Mouse (Mus musculus): ENCODE measurements around the gene Cysrt1. TPM values are rescaled to one million over a fixed set of nuclear protein-coding genes. Genes with fewer than 3 reads are reported as not detected.
A peak's percentile ranks its signal among the peaks of the same experiment; 100 is the strongest.

Gene Cysrt1
- polyA plus RNA-seq, 1 experiment from 2014 or later, result 0.49 TPM

DNA sequence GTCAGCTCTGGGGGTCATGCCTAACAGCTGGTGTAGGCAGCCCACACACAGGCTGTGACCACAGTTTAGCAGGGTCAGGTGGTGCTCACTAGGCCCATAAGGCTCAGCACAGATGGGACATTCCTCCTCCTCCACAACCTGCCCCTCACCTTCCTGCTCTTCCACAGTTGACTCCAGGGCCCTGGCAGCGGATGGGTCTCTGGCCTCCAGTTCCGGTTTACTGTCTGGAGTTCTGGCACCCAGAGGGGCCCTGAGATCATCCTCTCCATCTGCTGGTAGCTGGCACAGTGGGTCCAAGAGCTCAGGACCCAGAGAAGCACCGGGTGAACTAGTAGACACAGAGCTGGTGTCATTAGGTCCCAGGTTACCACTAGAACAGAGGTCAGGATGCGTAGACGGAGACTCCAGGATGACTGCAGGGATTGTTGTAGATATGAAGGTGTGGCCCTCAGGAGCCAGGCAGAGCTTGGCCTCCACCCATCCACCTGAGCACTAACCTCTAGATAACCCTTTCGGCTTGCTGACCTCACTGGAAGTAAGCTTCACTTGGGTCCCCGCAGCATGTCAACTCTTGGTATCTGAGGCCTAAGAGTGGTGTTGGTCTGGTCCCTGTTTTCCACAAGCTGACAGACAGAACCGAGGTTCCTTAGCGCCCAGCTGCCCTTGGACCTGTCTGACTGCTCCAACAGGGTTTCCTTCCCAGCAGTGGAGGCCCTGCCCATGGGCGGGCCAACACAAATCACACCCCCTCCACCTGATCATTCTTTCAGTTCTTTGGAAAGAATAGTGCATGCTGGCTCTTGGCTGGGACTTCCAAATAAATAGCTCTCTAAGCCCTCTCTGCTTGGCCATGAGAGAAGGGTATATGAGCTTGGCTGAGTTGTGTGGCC lies 4.2 kb upstream of the Cysrt1 start, which contains the start of gene AL732309.1:
Gene AL732309.1, minus strand, starts transcription at position 681 of the 890 bp plus-strand sequence.
- 80% methylated on average over 10 of the region's 10 CpGs for WGBS
- H3K36me3 ChIP-seq (ENCODE audit: control insufficient read depth, insufficient read depth, low read length), result peaks cover 20% of the 10 kb centered on the region
- 0 out of 2 replicates have a peak, but pooled peaks cover 9% of the 10 kb centered on the region for H3K27me3 ChIP-seq (ENCODE audit: control insufficient read depth, insufficient read depth, low read length)
- H3K4me2 ChIP-seq (replicated peaks; ENCODE audit: low read depth, low read length), result no peak within 1 kb of the TSS
- peaks cover 5% of the 10 kb centered on the region; the same call in 1 of the 2 replicates for H3K4me1 ChIP-seq (ENCODE audit: control insufficient read depth, insufficient read depth, low read length)
- no peak for ATAC-seq (ENCODE audit: insufficient number of reproducible peaks, insufficient read depth, low FRiP score, low read depth)
- no peaks in the 10 kb centered on the region for H3K9me3 ChIP-seq (ENCODE audit: control insufficient read depth, low read depth, low read length)
- no peak within 1 kb of the TSS for H3K9ac ChIP-seq (replicated peaks; ENCODE audit: low read depth, low read length)
- no peak within 1 kb of the TSS for H3K4me3 ChIP-seq (ENCODE audit: low read depth, low read length)
- no peak within 1 kb of the TSS for H3K27ac ChIP-seq (ENCODE audit: low read length)

DNA sequence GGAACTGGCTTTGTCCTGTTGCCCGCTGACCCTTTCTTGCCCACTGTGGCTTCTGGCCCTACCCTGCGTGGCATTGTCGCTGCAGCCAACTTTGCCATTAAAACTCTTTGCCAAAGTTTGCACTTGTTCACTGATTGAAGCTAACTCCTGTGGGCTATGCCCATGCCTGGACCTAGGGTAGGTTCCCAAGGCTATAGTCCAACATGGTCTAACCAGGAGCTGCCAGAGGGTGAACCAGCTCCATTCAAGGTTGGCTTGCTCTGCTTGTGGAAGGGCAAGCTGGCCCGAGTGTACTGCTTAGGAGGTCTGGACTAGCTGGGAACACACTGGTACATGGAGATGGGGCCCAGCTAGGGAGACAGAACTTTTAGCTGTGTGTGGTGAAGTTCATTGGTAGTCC lies 1.9 kb upstream of the Cysrt1 start:
- H3K4me3 ChIP-seq (ENCODE audit: low read depth, low read length), result no peak overlapping the region
- H3K27ac ChIP-seq (ENCODE audit: low read length), result no peak overlapping the region
- ATAC-seq (ENCODE audit: insufficient number of reproducible peaks, insufficient read depth, low FRiP score, low read depth), result no peak
- peaks cover 11% of the 10 kb centered on the region; the same call in 1 of the 2 replicates for H3K36me3 ChIP-seq (ENCODE audit: control insufficient read depth, insufficient read depth, low read length)
- H3K4me1 ChIP-seq (ENCODE audit: control insufficient read depth, insufficient read depth, low read length), result peaks cover 14% of the 10 kb centered on the region; the same call in 1 of the 2 replicates
- no peak overlapping the region for H3K4me2 ChIP-seq (replicated peaks; ENCODE audit: low read depth, low read length)
- H3K27me3 ChIP-seq (ENCODE audit: control insufficient read depth, insufficient read depth, low read length), result 0 out of 2 replicates have a peak, but pooled peaks cover 11% of the 10 kb centered on the region
- H3K9me3 ChIP-seq (ENCODE audit: control insufficient read depth, low read depth, low read length), result no peaks in the 10 kb centered on the region
- H3K9ac ChIP-seq (replicated peaks; ENCODE audit: low read depth, low read length), result no peak overlapping the region
- 88% methylated on average over 4 of the region's 4 CpGs for WGBS

DNA sequence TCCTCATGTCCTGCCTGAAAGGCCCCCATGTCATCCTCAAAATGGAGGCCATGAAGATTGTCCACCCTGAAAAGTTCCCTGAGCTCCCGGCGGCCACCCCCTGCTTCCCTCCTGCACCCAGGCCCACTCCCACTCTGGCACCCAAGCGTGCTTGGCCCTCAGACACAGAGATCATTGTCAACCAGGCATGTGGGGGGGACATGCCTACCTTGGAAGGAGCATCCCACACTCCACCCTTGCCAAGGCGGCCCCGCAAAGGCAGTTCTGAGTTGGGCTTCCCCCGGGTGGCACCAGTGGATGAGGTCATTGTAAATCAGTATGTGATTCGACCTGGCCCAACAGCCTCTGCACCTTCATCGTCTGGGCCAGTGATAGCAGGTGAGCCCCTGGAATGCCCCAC lies 1.1 kb upstream of the Cysrt1 start:
- Histone ChIP-seq H3K27ac (ENCODE audit: low read length) (no peak overlapping the region), H3K9me3 (ENCODE audit: control insufficient read depth, low read depth, low read length) (no peaks in the 10 kb centered on the region), H3K4me1 (ENCODE audit: control insufficient read depth, insufficient read depth, low read length) (peaks cover 14% of the 10 kb centered on the region; the same call in 1 of the 2 replicates), H3K4me2 (replicated peaks; ENCODE audit: low read depth, low read length) (no peak overlapping the region), H3K27me3 (ENCODE audit: control insufficient read depth, insufficient read depth, low read length) (0 out of 2 replicates have a peak, but pooled peaks cover 11% of the 10 kb centered on the region), H3K4me3 (ENCODE audit: low read depth, low read length) (no peak overlapping the region), H3K9ac (replicated peaks; ENCODE audit: low read depth, low read length) (no peak overlapping the region), H3K36me3 (ENCODE audit: control insufficient read depth, insufficient read depth, low read length) (peaks cover 6% of the 10 kb centered on the region; the same call in 1 of the 2 replicates)
- WGBS, result 73% methylated on average over 8 of the region's 8 CpGs
- ATAC-seq (ENCODE audit: insufficient number of reproducible peaks, insufficient read depth, low FRiP score, low read depth), result no peak

DNA sequence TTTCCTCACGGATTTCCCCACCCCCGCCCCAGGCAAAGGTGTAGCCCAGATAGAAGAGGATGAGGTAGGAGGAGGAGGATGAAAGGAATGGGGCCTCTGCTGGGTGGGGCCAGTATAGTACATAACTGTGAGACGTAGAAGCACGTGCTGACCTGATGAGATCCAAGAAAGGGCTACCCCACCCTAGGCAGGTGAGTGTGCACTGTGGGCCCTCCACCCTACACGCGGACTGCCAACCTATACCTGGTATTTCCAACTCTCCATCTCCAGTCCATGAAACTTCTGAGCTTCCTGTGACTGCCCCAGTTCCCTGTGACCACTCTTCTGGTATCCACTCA lies 845 bp downstream of the Cysrt1 start:
- Histone ChIP-seq H3K36me3 (ENCODE audit: control insufficient read depth, insufficient read depth, low read length) (no peaks in the 10 kb centered on the region; the same call in 1 of the 2 replicates), H3K4me1 (ENCODE audit: control insufficient read depth, insufficient read depth, low read length) (peaks cover 18% of the 10 kb centered on the region; the same call in 1 of the 2 replicates), H3K4me3 (ENCODE audit: low read depth, low read length) (peak overlapping the region; percentile 41), H3K9ac (replicated peaks; ENCODE audit: low read depth, low read length) (no peak overlapping the region), H3K27ac (ENCODE audit: low read length) (no peak overlapping the region), H3K9me3 (ENCODE audit: control insufficient read depth, low read depth, low read length) (no peaks in the 10 kb centered on the region), H3K4me2 (replicated peaks; ENCODE audit: low read depth, low read length) (peak overlapping the region; percentile 97), H3K27me3 (ENCODE audit: control insufficient read depth, insufficient read depth, low read length) (0 out of 2 replicates have a peak, but pooled peaks cover 11% of the 10 kb centered on the region)
- WGBS, result 21% methylated on average over 6 of the region's 6 CpGs
- ATAC-seq (ENCODE audit: insufficient number of reproducible peaks, insufficient read depth, low FRiP score, low read depth), result no peak

DNA sequence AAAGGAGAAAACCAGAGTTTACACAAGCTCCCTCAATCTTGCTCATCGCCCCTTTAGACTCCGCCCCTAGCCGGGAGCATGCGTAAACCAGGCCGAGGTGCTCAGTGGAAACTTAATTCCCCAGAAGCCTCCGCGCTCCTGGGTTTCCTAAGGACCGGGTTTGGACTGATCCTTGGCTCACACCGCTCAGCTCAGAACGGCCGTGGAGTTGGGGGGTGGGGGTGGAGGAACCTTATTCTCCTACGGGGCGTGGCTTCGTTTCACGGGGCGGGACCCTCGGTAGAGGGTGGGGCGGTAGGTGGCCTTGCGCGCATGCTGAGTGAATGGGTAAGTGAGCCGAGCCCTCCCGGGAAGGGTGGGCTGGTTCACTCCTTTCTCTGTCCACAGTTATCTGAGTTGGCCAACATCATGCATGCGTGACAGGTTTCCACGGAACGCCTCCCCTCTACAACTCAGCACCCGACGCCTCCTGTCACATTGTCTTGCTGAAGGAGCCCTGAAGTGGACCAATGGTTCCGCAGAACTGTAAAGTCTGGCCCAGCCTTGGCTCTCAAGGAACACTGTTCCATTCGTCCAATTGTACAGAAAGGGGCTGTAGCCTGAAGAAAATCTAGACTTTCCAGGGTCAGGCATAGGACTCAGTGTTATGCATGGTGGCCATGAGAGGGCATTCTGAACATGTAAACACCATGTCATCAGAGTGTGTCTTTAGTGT lies 1.4 kb downstream of the Cysrt1 start:
- Histone ChIP-seq H3K4me3 (ENCODE audit: low read depth, low read length) (peak overlapping the region; percentile 29), H3K9me3 (ENCODE audit: control insufficient read depth, low read depth, low read length) (no peaks in the 10 kb centered on the region), H3K9ac (replicated peaks; ENCODE audit: low read depth, low read length) (no peak overlapping the region), H3K27me3 (ENCODE audit: control insufficient read depth, insufficient read depth, low read length) (0 out of 2 replicates have a peak, but pooled peaks cover 11% of the 10 kb centered on the region), H3K4me1 (ENCODE audit: control insufficient read depth, insufficient read depth, low read length) (peaks cover 18% of the 10 kb centered on the region; the same call in 1 of the 2 replicates), H3K4me2 (replicated peaks; ENCODE audit: low read depth, low read length) (peak overlapping the region; percentile 97), H3K36me3 (ENCODE audit: control insufficient read depth, insufficient read depth, low read length) (no peaks in the 10 kb centered on the region), H3K27ac (ENCODE audit: low read length) (peak overlapping the region; percentile 58; the same call in 1 of the 2 replicates)
- WGBS, result 2% methylated on average over 29 of the region's 29 CpGs
- peak; percentile 88 for ATAC-seq (ENCODE audit: insufficient number of reproducible peaks, insufficient read depth, low FRiP score, low read depth)

DNA sequence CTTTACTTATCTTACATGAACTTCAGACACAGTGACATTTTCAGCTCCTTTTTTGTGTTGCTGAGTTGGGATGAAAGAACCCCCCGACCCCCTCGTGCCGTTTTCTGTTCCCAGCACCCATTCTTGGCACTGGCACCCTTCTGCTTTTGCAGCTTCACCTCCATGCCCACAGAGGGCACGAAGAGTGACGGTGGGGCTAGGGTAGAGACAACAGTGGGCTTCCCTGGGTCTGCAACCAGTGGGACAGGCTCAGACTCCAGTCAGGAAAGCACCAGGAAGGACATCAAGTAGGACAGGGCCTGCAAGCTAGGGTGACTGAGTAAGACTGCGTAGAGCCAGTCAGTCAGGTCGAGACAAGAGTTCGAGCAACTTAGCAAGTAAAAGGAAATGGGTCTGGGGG lies 1.9 kb downstream of the Cysrt1 start:
- peak; percentile 5; the same call in 1 of the 2 replicates for ATAC-seq (ENCODE audit: insufficient number of reproducible peaks, insufficient read depth, low FRiP score, low read depth)
- no peaks in the 10 kb centered on the region for H3K9me3 ChIP-seq (ENCODE audit: control insufficient read depth, low read depth, low read length)
- 49% methylated on average over 8 of the region's 8 CpGs for WGBS
- H3K4me3 ChIP-seq (ENCODE audit: low read depth, low read length), result peak overlapping the region; percentile 29
- no peaks in the 10 kb centered on the region for H3K36me3 ChIP-seq (ENCODE audit: control insufficient read depth, insufficient read depth, low read length)
- peak overlapping the region; percentile 58; the same call in 1 of the 2 replicates for H3K27ac ChIP-seq (ENCODE audit: low read length)
- no peak overlapping the region for H3K9ac ChIP-seq (replicated peaks; ENCODE audit: low read depth, low read length)
- peaks cover 18% of the 10 kb centered on the region; the same call in 1 of the 2 replicates for H3K4me1 ChIP-seq (ENCODE audit: control insufficient read depth, insufficient read depth, low read length)
- H3K27me3 ChIP-seq (ENCODE audit: control insufficient read depth, insufficient read depth, low read length), result 0 out of 2 replicates have a peak, but pooled peaks cover 11% of the 10 kb centered on the region
- peak overlapping the region; percentile 97 for H3K4me2 ChIP-seq (replicated peaks; ENCODE audit: low read depth, low read length)

DNA sequence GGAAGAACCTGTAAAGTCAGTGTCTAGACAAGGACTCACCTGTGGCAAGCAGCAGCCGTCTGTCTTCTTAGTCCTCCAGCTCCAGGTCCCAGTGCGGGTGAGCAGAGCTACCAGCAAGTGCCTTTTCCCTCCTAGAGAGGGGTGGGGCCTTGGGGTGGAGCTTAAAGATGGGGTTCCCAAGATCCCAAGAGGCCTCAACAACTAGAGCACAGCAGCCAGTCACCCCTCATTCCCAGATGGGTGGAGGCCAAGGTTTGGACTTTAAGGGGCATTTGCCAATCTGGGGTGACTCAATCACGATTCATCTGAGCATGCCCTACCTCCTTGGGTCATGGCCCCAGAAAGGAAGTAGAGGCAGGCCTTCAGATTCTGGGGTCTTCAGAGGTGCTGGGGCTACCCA lies 2.5 kb downstream of the Cysrt1 start:
- no peaks in the 10 kb centered on the region for H3K36me3 ChIP-seq (ENCODE audit: control insufficient read depth, insufficient read depth, low read length)
- H3K4me3 ChIP-seq (ENCODE audit: low read depth, low read length), result no peak overlapping the region
- H3K9ac ChIP-seq (replicated peaks; ENCODE audit: low read depth, low read length), result no peak overlapping the region
- H3K4me2 ChIP-seq (replicated peaks; ENCODE audit: low read depth, low read length), result no peak overlapping the region
- H3K27me3 ChIP-seq (ENCODE audit: control insufficient read depth, insufficient read depth, low read length), result 0 out of 2 replicates have a peak, but pooled peaks cover 11% of the 10 kb centered on the region
- ATAC-seq (ENCODE audit: insufficient number of reproducible peaks, insufficient read depth, low FRiP score, low read depth), result no peak
- peaks cover 18% of the 10 kb centered on the region; the same call in 1 of the 2 replicates for H3K4me1 ChIP-seq (ENCODE audit: control insufficient read depth, insufficient read depth, low read length)
- WGBS, result 96% methylated on average over 3 of the region's 3 CpGs
- H3K9me3 ChIP-seq (ENCODE audit: control insufficient read depth, low read depth, low read length), result no peaks in the 10 kb centered on the region
- H3K27ac ChIP-seq (ENCODE audit: low read length), result no peak overlapping the region

DNA sequence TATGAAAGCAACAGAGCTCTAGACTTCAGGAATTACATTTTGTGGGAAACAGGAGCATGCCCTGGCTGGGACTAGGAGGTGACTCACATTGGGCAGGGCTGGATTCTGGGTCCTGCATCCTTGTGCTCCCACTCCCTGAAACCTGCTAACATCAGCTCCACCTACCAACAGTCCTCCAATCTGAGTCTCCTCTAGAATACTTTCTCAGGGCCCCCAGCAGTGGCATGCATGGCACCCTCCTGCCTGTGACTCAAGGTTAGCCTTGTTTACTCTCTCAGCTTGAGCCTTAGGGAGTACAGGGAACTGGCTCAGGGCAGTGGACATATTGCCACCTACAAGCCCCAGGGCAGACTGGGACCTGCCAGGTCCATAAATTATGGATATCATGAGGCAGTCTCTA lies 4.1 kb downstream of the Cysrt1 start:
- Histone ChIP-seq H3K27me3 (ENCODE audit: control insufficient read depth, insufficient read depth, low read length) (0 out of 2 replicates have a peak, but pooled peaks cover 11% of the 10 kb centered on the region), H3K9ac (replicated peaks; ENCODE audit: low read depth, low read length) (no peak overlapping the region), H3K9me3 (ENCODE audit: control insufficient read depth, low read depth, low read length) (no peaks in the 10 kb centered on the region), H3K27ac (ENCODE audit: low read length) (no peak overlapping the region), H3K4me3 (ENCODE audit: low read depth, low read length) (no peak overlapping the region), H3K4me1 (ENCODE audit: control insufficient read depth, insufficient read depth, low read length) (peaks cover 18% of the 10 kb centered on the region; the same call in 1 of the 2 replicates), H3K36me3 (ENCODE audit: control insufficient read depth, insufficient read depth, low read length) (no peaks in the 10 kb centered on the region), H3K4me2 (replicated peaks; ENCODE audit: low read depth, low read length) (no peak overlapping the region)
- ATAC-seq (ENCODE audit: insufficient number of reproducible peaks, insufficient read depth, low FRiP score, low read depth), result no peak

All from stomach, embryonic 14.5 days (tissue).